Mouse (Mus musculus): ENCODE measurements around the gene Fam71e2.

GRCm38 (mm10) chr7:4776861-4777830, 6.0 kb upstream of the Fam71e2 start:
- TF ChIP-seq CTCF (conservative IDR thresholded peaks at IDR 0.05; ENCODE audit: insufficient read depth, insufficient read length, low read depth, low read length) (no peak), POLR2A (IDR thresholded peaks at IDR 0.05; ENCODE audit: low read depth, low read length) (no peak)

Measured in kidney, adult 2 months (tissue).